Mouse (Mus musculus) liver, embryonic 12.5 days (tissue): ENCODE measurements at regions not wholly inside any gene's neighbourhood (a gene's known extent, or its start where the extent isn't known, plus 50 kb on each side); places are given as distances from the start of the nearest gene placed in this dataset.

Source experiments
- ATAC-seq: fragments of 200-750 bp; cut with Nextera tagmentation; 2 replicates; pipeline ENCODE4 v1.8.0; 2017; ENCODE audit warnings: moderate number of reproducible peaks, mild to moderate bottlenecking, moderate library complexity
- H3K27ac ChIP-seq: fragments of 300-500 bp; sonication (generic); 2 replicates; pipeline ENCODE4 v1.5.1; 2016; ENCODE audit warnings: mild to moderate bottlenecking
- H3K27me3 ChIP-seq: fragments of 300-500 bp; sonication (generic); replicated peaks from 2 replicates; pipeline ENCODE4 v1.6.1; 2016; ENCODE audit warnings: mild to moderate bottlenecking, moderate library complexity
- H3K36me3 ChIP-seq: fragments of 300-500 bp; sonication (generic); 2 replicates; pipeline ENCODE4 v1.6.1; 2016; ENCODE audit warnings: mild to moderate bottlenecking, moderate library complexity
- H3K4me1 ChIP-seq: fragments of 300-500 bp; sonication (generic); 2 replicates; pipeline ENCODE4 v1.6.1; 2016
- H3K4me2 ChIP-seq: fragments of 300-500 bp; sonication (generic); 2 replicates; pipeline ENCODE4 v1.6.1; 2016; ENCODE audit warnings: mild to moderate bottlenecking, moderate library complexity
- H3K4me3 ChIP-seq: fragments of 300-500 bp; sonication (generic); 2 replicates; pipeline ENCODE4 v1.5.1; 2016; ENCODE audit warnings: mild to moderate bottlenecking, moderate library complexity
- H3K9ac ChIP-seq: fragments of 300-500 bp; sonication (generic); 2 replicates; pipeline ENCODE4 v1.6.1; 2016; ENCODE audit warnings: mild to moderate bottlenecking, moderate library complexity
- H3K9me3 ChIP-seq: fragments of 300-500 bp; sonication (generic); replicated peaks from 2 replicates; pipeline ENCODE4 v1.6.1; 2016; ENCODE audit warnings: mild to moderate bottlenecking, moderate library complexity
- WGBS: fragments of 180-500 bp; shearing (Covaris S2); methylation state at CpG from one replicate; pipeline ENCODE4 v1.1.7; 2016; ENCODE audit not compliant: insufficient replicate concordance; 5-methylcytosine and 5-hydroxymethylcytosine counted together

GRCm38 (mm10) chr3:61583669-61584068 lies 217.9 kb upstream of the B430305J03Rik start:
- no peak for ATAC-seq
- Histone ChIP-seq H3K4me3 (no peak overlapping the region), H3K9me3 (no peaks in the 10 kb centered on the region), H3K4me1 (no peaks in the 10 kb centered on the region), H3K27ac (no peak overlapping the region), H3K36me3 (no peaks in the 10 kb centered on the region), H3K9ac (no peak overlapping the region), H3K27me3 (no peaks in the 10 kb centered on the region), H3K4me2 (no peak overlapping the region)
- WGBS: 66% methylated on average over 1 of the region's 1 CpGs

DNA sequence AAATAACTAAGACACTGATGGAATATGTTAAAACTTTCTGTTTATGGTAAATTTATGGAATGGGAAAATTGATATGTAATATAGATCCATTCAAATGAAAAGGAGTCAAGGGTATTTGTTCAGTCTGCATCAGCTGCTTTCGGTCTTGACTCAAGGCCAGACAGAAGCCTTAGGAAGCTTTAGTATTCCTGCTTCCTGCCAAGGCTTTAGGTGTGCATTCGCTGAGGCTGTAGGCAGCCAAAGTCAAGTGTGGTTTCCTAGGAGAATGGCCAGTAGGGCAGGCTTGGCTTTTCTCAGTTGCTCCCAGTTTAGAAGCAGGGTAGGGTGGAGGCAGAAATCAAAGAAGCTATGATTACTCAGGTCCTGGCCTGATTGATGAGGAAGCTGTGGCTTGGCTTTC lies 217.2 kb upstream of the B430305J03Rik start:
- 63% methylated on average over 2 of the region's 2 CpGs for WGBS

DNA sequence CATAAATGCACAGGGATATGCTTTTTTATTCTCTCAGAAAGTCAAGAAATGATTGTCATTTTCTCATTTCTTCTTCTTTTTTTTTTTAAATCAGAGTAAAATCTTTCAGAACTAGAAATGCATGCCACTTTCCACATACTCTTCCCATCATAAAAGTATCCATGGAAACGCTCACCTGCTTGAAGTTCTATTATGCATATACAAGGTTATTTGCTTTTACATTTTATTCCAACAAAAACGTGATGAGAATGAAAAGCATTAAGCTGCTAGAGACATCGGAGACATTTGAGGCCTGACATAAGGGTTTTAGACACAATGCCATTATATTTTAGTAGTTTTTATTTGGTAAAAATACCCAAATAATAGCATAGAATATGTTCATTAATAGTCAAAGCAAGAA lies 214.5 kb upstream of the B430305J03Rik start:
- Histone ChIP-seq H3K27me3 (no peaks in the 10 kb centered on the region), H3K4me3 (no peak overlapping the region), H3K9me3 (no peaks in the 10 kb centered on the region), H3K36me3 (no peaks in the 10 kb centered on the region), H3K9ac (no peak overlapping the region), H3K4me2 (no peak overlapping the region), H3K27ac (no peak overlapping the region), H3K4me1 (no peaks in the 10 kb centered on the region)
- no peak for ATAC-seq
- 58% methylated on average over 3 of the region's 3 CpGs for WGBS

More for the DNA sequence above, 217.2 kb upstream of the B430305J03Rik start:
- Histone ChIP-seq H3K27ac (no peak overlapping the region), H3K9me3 (no peaks in the 10 kb centered on the region), H3K4me1 (no peaks in the 10 kb centered on the region), H3K4me3 (no peak overlapping the region), H3K9ac (no peak overlapping the region), H3K36me3 (no peaks in the 10 kb centered on the region), H3K27me3 (no peaks in the 10 kb centered on the region), H3K4me2 (no peak overlapping the region)
- no peak for ATAC-seq

GRCm38 (mm10) chr3:61537113-61537512 lies 171.4 kb upstream of the B430305J03Rik start:
- Histone ChIP-seq H3K4me2 (no peak overlapping the region), H3K9me3 (no peaks in the 10 kb centered on the region), H3K4me3 (no peak overlapping the region), H3K36me3 (no peaks in the 10 kb centered on the region), H3K27me3 (no peaks in the 10 kb centered on the region), H3K9ac (no peak overlapping the region), H3K27ac (no peak overlapping the region), H3K4me1 (no peaks in the 10 kb centered on the region)
- WGBS: 25% methylated on average over 1 of the region's 1 CpGs
- no peak for ATAC-seq

- no peak for ATAC-seq
- Histone ChIP-seq H3K4me3 (no peak overlapping the region), H3K27me3 (no peaks in the 10 kb centered on the region), H3K4me1 (no peaks in the 10 kb centered on the region), H3K4me2 (no peak overlapping the region), H3K9ac (no peak overlapping the region), H3K36me3 (no peaks in the 10 kb centered on the region), H3K9me3 (no peaks in the 10 kb centered on the region), H3K27ac (no peak overlapping the region)
- WGBS: 48% methylated on average over 2 of the region's 2 CpGs
These were observed 170.0 kb upstream of the B430305J03Rik start for GRCm38 (mm10) chr3:61535751-61536150.

GRCm38 (mm10) chr3:61503178-61503577 lies 137.4 kb upstream of the B430305J03Rik start:
- Histone ChIP-seq H3K27ac (no peak overlapping the region), H3K36me3 (no peaks in the 10 kb centered on the region), H3K4me3 (no peak overlapping the region), H3K4me2 (no peak overlapping the region), H3K27me3 (no peaks in the 10 kb centered on the region), H3K9me3 (no peaks in the 10 kb centered on the region), H3K4me1 (no peaks in the 10 kb centered on the region), H3K9ac (no peak overlapping the region)
- no peak for ATAC-seq

- no peaks in the 10 kb centered on the region for H3K27me3 ChIP-seq
- WGBS: 24% methylated on average over 2 of the region's 2 CpGs
- no peak overlapping the region for H3K4me3 ChIP-seq
- H3K36me3 ChIP-seq: no peaks in the 10 kb centered on the region
- no peak overlapping the region for H3K4me2 ChIP-seq
- no peak overlapping the region for H3K27ac ChIP-seq
- peak; percentile 68 for ATAC-seq
- H3K9ac ChIP-seq: no peak overlapping the region
- no peaks in the 10 kb centered on the region for H3K4me1 ChIP-seq
- no peaks in the 10 kb centered on the region for H3K9me3 ChIP-seq
These were observed 129.1 kb upstream of the B430305J03Rik start for GRCm38 (mm10) chr3:61494835-61495234.

DNA sequence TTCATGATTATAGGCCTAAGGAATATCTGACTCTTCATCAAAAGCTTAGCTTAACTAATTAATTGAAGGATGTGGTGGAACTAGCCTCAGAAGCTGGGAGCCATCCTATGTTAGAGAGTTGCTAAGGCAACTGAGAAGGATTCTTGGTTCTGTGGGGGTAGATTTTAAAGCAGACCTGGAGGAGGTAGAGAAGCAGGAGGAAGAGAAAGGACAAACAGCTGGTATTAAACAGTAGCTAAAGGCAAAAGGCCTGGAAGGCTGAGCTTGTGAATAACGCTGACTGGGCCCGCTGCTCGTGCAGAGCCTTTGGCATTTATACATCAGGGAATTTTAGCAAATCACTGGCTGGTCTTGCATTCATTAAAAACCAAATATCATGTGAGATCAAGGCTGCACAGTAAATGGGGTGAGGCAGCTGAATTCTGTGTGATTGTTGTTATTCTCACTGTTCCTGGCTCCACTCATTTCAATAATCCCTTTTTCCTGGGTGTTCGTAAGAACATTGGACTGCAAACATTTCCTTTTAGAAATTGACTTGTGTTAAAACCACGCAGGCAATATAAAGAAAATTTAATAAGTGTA lies 121.1 kb upstream of the B430305J03Rik start:
- Histone ChIP-seq H3K4me2 (no peak overlapping the region), H3K27me3 (no peaks in the 10 kb centered on the region), H3K9me3 (no peaks in the 10 kb centered on the region), H3K27ac (no peak overlapping the region), H3K9ac (no peak overlapping the region), H3K4me3 (no peak overlapping the region), H3K4me1 (no peaks in the 10 kb centered on the region), H3K36me3 (no peaks in the 10 kb centered on the region)
- no peak for ATAC-seq
- WGBS: 85% methylated on average over 5 of the region's 5 CpGs

DNA sequence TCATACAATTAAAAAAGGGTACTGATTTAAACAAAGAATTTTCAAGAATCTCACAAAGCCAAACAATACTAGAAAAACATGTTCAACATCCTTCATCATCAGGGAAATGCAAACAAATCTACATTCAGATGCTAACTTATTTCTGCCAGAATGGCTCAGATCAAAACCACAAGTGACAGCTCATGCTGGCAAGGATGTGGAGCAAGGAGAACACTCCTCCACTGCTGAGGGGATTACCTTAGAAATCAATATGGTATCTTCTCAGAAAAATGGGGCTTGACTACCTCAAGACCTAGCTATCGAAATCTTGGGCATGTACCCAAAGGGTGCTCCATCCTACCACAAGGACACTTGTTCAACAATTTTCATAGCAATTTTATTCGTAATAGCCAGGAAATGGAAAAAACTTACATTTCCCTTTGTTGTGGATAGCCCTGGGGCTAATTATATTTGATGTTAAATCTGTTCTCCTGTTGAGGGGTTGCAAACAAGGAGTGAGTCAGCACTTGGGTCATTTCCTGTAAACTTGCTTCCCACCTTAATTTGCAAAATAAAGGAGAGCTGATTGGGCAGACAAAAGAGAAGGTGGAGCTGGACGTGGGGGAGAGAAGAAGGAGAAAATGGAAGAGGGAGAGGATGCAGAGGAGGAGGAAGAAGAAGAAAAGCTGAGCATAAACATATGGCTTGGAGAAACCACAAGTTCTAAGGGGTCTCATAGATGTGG lies 113.3 kb upstream of the B430305J03Rik start:
- Histone ChIP-seq H3K36me3 (no peaks in the 10 kb centered on the region), H3K27me3 (no peaks in the 10 kb centered on the region), H3K27ac (no peak overlapping the region), H3K9ac (no peak overlapping the region), H3K9me3 (no peaks in the 10 kb centered on the region), H3K4me2 (no peak overlapping the region), H3K4me3 (no peak overlapping the region), H3K4me1 (peaks cover 5% of the 10 kb centered on the region; the same call in 1 of the 2 replicates)
- ATAC-seq: no peak
- 61% methylated on average over 3 of the region's 3 CpGs for WGBS

DNA sequence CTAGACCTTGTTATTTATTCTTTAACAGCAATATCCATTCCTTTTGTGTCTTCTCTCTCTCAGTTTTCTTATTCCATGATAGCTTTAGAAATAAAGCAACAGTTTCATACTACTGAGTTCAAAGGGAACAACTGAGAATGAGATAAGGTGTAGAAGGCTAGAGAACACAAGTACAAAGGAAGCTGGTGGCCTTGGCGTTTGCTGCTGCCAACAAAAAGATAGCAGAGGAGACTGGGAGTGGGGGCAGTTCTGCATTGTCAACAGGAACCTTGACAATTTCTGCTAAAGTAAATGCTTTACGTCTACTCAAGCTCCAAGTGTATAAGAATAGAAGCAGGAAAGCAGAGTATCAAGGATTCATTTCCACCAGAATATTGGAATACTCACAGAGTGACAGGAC lies 109.3 kb upstream of the B430305J03Rik start:
- WGBS: 7% methylated on average over 2 of the region's 2 CpGs
- peak; percentile 80 for ATAC-seq
- H3K9ac ChIP-seq: no peak overlapping the region
- H3K9me3 ChIP-seq: no peaks in the 10 kb centered on the region
- H3K4me1 ChIP-seq: peaks cover 10% of the 10 kb centered on the region; the same call in 1 of the 2 replicates
- no peak overlapping the region for H3K4me3 ChIP-seq
- no peak overlapping the region for H3K4me2 ChIP-seq
- H3K27me3 ChIP-seq: no peaks in the 10 kb centered on the region
- no peaks in the 10 kb centered on the region for H3K36me3 ChIP-seq
- H3K27ac ChIP-seq: no peak overlapping the region

GRCm38 (mm10) chr3:61467158-61467557 lies 101.4 kb upstream of the B430305J03Rik start:
- no peak for ATAC-seq
- Histone ChIP-seq H3K27me3 (no peaks in the 10 kb centered on the region), H3K4me2 (no peak overlapping the region), H3K4me3 (no peak overlapping the region), H3K27ac (no peak overlapping the region), H3K36me3 (no peaks in the 10 kb centered on the region), H3K9me3 (no peaks in the 10 kb centered on the region), H3K9ac (no peak overlapping the region), H3K4me1 (peaks cover 4% of the 10 kb centered on the region; the same call in 1 of the 2 replicates)
- WGBS: 38% methylated on average over 3 of the region's 3 CpGs

GRCm38 (mm10) chr3:61466641-61467040 lies 100.9 kb upstream of the B430305J03Rik start:
- Histone ChIP-seq H3K27ac (no peak overlapping the region), H3K27me3 (no peaks in the 10 kb centered on the region), H3K4me1 (no peaks in the 10 kb centered on the region), H3K36me3 (no peaks in the 10 kb centered on the region), H3K9ac (no peak overlapping the region), H3K4me2 (no peak overlapping the region), H3K4me3 (no peak overlapping the region), H3K9me3 (no peaks in the 10 kb centered on the region)
- no peak for ATAC-seq
- WGBS: 57% methylated on average over 2 of the region's 2 CpGs

DNA sequence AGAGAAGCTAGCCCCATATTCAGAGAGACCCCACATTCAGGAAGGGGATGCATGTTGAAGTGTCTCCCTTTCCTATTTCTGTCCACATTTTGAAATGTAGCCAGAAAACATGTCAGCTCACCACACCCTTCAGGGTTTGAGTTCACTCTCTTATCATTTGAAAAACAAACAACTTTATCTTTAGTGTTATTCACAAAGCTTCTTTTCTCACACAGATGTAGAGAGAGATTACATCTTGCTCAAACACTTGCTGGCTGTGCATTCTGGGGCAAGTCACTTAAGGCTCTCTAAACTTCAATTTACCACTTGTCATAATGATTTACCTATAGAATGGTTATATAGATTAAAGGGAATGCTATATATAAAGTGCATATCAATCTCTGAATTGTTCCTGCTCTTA lies 94.3 kb upstream of the B430305J03Rik start:
- Histone ChIP-seq H3K36me3 (no peaks in the 10 kb centered on the region), H3K9ac (no peak overlapping the region), H3K4me1 (peaks cover 13% of the 10 kb centered on the region), H3K4me3 (no peak overlapping the region), H3K27ac (no peak overlapping the region), H3K9me3 (no peaks in the 10 kb centered on the region), H3K27me3 (no peaks in the 10 kb centered on the region), H3K4me2 (no peak overlapping the region)
- peak; percentile 70; the same call in 1 of the 2 replicates for ATAC-seq
